Mouse (Mus musculus): ENCODE data around the gene Cd247.

GRCm38 (mm10) chr1:165765651-165766294 lies 22.7 kb upstream of the Cd247 start:
- no peak for TF ChIP-seq CTCF (IDR thresholded peaks at IDR 0.05; ENCODE audit: low read depth, low read length)
- TF ChIP-seq POLR2A (IDR thresholded peaks at IDR 0.05; ENCODE audit: borderline replicate concordance, low read depth, low read length) = no peak

All from bone marrow macrophage, adult 2 months (primary cell).